Mouse (Mus musculus) hindbrain, postnatal 0 days (tissue): Measurements from ENCODE around the gene Pcbd1. TPM values are rescaled to one million over a fixed set of nuclear protein-coding genes. Genes with fewer than 3 reads are reported as not detected.
"Not testable (repeated sequence)": the region's sequence is repeated elsewhere in the genome, so short reads cannot be mapped to it uniquely, and the experiment has no call there.

ENCODE experiments used
- ATAC-seq: fragments of 200-750 bp; cut with Nextera tagmentation; 2 replicates; pipeline ENCODE4 v1.8.0; 2017; ENCODE audit warnings: mild to moderate bottlenecking, moderate TSS enrichment, moderate library complexity
- DNase-seq: peaks from one replicate; pipeline ENCODE4 v3.0.0-alpha.2; 2015; ENCODE audit warnings: low spot score
- H3K27ac ChIP-seq: fragments of 300-500 bp; sonication (generic); 2 replicates; pipeline ENCODE4 v1.5.1; 2014; ENCODE audit warnings: mild to moderate bottlenecking
- H3K27me3 ChIP-seq: fragments of 300-500 bp; sonication (generic); 2 replicates; pipeline ENCODE4 v1.6.1; 2014; ENCODE audit warnings: low read length, mixed read lengths; ENCODE audit not compliant: insufficient read depth
- H3K36me3 ChIP-seq: fragments of 300-500 bp; sonication (generic); 2 replicates; pipeline ENCODE4 v1.6.1; 2014; ENCODE audit warnings: low read length, mixed read lengths; ENCODE audit not compliant: insufficient read depth
- H3K4me1 ChIP-seq: fragments of 300-500 bp; sonication (generic); 2 replicates; pipeline ENCODE4 v1.6.1; 2014; ENCODE audit warnings: antibody characterized with exemption, low read length, mixed read lengths; ENCODE audit not compliant: insufficient read depth
- H3K4me2 ChIP-seq: fragments of 300-500 bp; sonication (generic); 2 replicates; pipeline ENCODE4 v1.6.1; 2014; ENCODE audit warnings: low read depth, mild to moderate bottlenecking, low read length, moderate library complexity, mixed read lengths
- H3K4me3 ChIP-seq: fragments of 300-500 bp; sonication (generic); 2 replicates; pipeline ENCODE4 v1.5.1; 2014; ENCODE audit warnings: low read length
- H3K9ac ChIP-seq: fragments of 300-500 bp; sonication (generic); replicated peaks from 2 replicates; pipeline ENCODE4 v1.6.1; 2014; ENCODE audit warnings: mild to moderate bottlenecking, low read length, moderate library complexity, mixed read lengths
- H3K9me3 ChIP-seq: fragments of 300-500 bp; sonication (generic); 2 replicates; pipeline ENCODE4 v1.6.1; 2016; ENCODE audit warnings: low read length, mixed read lengths
- CTCF ChIP-seq: IDR thresholded peaks from 2 replicates; pipeline ENCODE4 v1.5.1; 2016; ENCODE audit warnings: antibody characterized with exemption, control low read depth, low read depth
- WGBS: fragments of 180-500 bp; shearing (Covaris S2); extraction: QIAGEN DNeasy Blood & Tissue Kit; methylation state at CpG from one replicate; pipeline ENCODE4 v1.1.7; 2014; 5-methylcytosine and 5-hydroxymethylcytosine counted together
- polyA plus RNA-seq: library from polyadenylated mRNA; unstranded; fragments of >200 nt; fragmentation: Nextera tagmentation; extraction: Ambion mirVana; gene quantifications from 2 replicates; pipeline ENCODE4 v1.2.1, GENCODE M21; 2015
- total RNA-seq: library from RNA; depleted of rRNA; stranded (reverse); fragments of >200 nt; gene quantifications from 2 replicates; pipeline ENCODE4 v1.2.3, GENCODE M21; 2014

Pcbd1 gene
- total and polyA plus RNA-seq, 2 experiments from 2014 or later, result 22.6 to 63.3 TPM

DNA sequence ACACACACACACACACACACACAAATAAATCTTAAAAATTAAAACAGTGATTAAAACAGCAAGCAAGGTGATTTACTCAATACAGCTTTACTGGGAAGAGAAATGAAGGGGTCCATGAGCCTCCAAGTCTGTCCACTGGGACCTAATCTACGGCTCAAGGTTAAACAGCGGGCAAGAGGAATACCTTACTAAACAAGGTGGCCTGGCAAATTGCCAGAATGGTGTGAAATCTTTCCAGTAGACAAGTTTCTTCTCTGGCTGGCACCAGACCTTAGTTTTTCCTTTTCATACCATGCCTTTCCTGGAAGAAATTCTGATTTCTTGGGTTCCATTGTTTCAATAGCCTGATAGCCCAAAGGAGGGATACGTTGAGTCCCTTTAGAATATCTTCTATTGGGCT, 663 bp upstream of the Pcbd1 start:
- H3K27ac ChIP-seq, result no peak overlapping the region
- 90% methylated on average over 3 of the region's 3 CpGs for WGBS
- no peak overlapping the region for H3K9ac ChIP-seq
- DNase-seq (peak; percentile 58), ATAC-seq (no peak)
- H3K4me3 ChIP-seq, result no peak overlapping the region
- H3K36me3 ChIP-seq, result no peaks in the 10 kb centered on the region
- no peaks in the 10 kb centered on the region for H3K9me3 ChIP-seq
- TF ChIP-seq CTCF, result no peak
- no peak overlapping the region for H3K4me2 ChIP-seq
- no peaks in the 10 kb centered on the region for H3K27me3 ChIP-seq
- H3K4me1 ChIP-seq, result peaks cover 5% of the 10 kb centered on the region; the same call in 1 of the 2 replicates

DNA sequence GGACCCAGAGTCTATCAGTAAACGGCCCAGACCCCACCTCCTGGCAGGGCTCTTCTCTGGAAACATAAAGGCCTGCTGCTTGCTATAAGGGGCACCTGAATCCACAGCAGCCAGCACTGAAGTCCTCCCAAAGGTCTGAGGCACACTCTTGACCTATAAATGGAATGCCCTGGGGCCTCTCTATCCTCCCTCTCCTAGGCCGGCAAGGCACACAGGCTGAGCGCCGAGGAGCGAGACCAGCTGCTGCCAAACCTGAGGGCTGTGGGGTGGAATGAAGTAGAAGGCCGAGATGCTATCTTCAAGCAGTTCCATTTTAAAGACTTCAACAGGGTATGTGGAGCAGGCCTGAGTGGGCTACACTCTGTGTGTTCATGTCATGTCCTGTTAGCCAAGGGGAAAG, 2.7 kb downstream of the Pcbd1 start:
- Histone ChIP-seq H3K27ac (no peak overlapping the region), H3K4me1 (peaks cover 5% of the 10 kb centered on the region; the same call in 1 of the 2 replicates), H3K4me3 (no peak overlapping the region), H3K36me3 (no peaks in the 10 kb centered on the region), H3K9me3 (no peaks in the 10 kb centered on the region), H3K4me2 (no peak overlapping the region), H3K27me3 (no peaks in the 10 kb centered on the region), H3K9ac (no peak overlapping the region)
- TF ChIP-seq CTCF, result no peak
- ATAC-seq (no peak), DNase-seq (no peak)
- 80% methylated on average over 6 of the region's 6 CpGs for WGBS

DNA sequence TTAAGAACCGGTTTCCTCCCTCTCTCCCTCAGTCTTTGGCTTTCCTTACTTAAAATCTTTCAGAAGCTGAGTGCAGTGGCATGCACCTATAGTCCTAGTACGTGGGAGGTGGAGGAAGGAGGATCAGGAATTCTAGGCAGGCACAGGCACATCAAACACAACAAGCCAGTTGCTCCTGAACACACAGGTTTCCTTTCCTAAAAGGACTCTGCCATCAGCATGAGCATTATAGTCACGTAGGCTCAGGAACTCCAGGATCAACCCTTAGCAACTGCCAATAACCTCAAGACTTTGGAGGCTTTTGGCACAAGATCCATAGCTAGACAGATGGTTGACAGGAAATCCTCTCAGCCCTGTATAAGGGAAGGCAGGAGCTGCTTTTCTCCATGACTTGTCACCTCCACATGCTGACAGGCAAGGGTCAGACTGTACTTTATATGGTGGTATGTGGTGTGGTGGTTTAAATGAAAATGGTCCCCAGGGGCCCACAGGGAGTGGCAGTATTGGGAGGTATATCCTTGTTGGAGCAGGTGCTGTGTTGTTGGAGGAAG, 14.5 kb downstream of the Pcbd1 start:
- WGBS, result 77% methylated on average over 3 of the region's 3 CpGs
- ATAC-seq, result no peak
- peaks cover 79% of the 10 kb centered on the region for H3K36me3 ChIP-seq

DNA sequence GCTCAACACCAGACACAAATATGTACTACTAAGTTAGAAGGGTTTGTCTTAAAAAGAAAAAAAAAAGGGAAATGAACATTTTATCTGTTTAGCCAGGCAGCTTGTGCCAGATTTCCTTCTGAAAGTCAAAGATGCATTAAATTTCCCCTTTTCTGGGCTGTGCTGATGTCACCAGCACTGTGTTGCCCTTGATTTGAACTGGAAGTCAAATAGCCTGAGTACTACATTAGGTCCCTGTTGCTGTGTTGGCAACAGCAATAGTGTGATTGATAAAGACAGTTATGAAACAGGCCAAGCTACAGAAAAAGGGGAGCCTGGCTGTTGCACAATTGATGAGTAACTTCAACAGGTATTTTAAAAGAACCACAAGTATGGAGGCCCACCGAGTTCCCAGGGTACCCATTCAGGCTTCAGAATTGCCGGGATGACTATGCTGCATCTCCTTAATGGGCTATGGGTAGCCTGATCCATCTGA, 25.2 kb downstream of the Pcbd1 start:
- WGBS, result 98% methylated on average over 2 of the region's 2 CpGs
- no peak for TF ChIP-seq CTCF
- Histone ChIP-seq H3K9me3 (no peaks in the 10 kb centered on the region), H3K27me3 (no peaks in the 10 kb centered on the region), H3K4me1 (no peaks in the 10 kb centered on the region), H3K4me2 (no peak overlapping the region), H3K4me3 (no peak overlapping the region), H3K9ac (no peak overlapping the region), H3K27ac (no peak overlapping the region), H3K36me3 (peaks cover 23% of the 10 kb centered on the region)
- ATAC-seq, result no peak
- DNase-seq, result no peak

More for the DNA sequence above, 14.5 kb downstream of the Pcbd1 start:
- Histone ChIP-seq H3K4me3 (no peak overlapping the region), H3K9ac (no peak overlapping the region), H3K4me2 (no peak overlapping the region), H3K27ac (no peak overlapping the region), H3K9me3 (no peaks in the 10 kb centered on the region), H3K27me3 (no peaks in the 10 kb centered on the region), H3K4me1 (no peaks in the 10 kb centered on the region)
- DNase-seq, result no peak
- no peak for TF ChIP-seq CTCF

DNA sequence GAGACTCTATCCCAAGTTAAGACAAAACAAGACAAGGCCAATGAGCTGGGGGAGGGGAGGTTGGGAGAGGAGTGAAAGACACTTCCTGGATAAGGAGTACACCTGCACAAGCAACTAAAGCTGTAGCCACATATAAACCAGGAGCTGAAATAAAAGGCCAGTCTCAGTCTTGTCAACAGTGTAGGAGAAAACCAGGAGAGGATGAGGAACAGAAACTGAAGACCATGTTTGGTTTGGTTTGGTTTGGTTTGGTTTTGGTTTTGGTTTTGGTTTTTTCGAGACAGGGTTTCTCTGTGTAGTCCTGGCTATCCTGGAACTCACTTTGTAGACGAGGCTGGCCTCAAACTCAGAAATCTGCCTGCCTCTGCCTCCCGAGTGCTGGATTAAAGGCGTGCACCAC, 32.6 kb downstream of the Pcbd1 start:
- not testable (repeated sequence) for H3K27me3 ChIP-seq, ATAC-seq, H3K4me2 ChIP-seq, H3K27ac ChIP-seq, H3K4me1 ChIP-seq, H3K4me3 ChIP-seq, H3K9ac ChIP-seq, H3K9me3 ChIP-seq, DNase-seq
- WGBS, result 92% methylated on average over 4 of the region's 4 CpGs
- H3K36me3 ChIP-seq, result peaks cover 12% of the 10 kb centered on the region; the same call in 1 of the 2 replicates

DNA sequence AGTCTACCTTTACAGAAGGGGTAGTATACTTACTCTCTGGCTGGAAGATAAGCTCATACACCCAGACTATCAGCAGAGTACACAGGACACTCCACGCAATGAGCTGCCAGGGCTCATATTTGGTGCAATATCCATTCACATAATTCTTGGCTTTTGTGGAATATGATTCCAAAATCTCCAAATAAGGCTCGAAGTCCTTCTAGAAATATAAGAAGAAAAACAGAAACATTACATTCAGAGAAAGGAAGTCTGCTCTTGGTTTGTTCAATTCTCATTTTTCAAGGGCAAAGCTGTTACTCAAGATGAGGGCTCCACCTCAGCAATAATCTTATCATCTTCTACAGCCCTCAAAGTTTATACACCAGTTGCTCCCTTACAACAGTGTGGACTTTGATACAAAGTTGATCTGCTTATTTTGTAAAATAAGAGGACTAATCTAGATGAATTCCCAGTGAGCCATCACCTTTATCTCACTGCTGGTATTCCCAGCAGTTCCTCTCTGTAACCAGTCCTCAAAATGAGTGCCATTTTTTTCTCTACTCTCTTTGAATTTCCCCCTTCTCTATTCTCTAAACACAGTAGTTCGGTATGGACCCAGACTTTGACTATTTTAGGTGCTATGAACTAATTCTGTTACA, 34.3 kb downstream of the Pcbd1 start:
- WGBS, result 95% methylated on average over 3 of the region's 3 CpGs
- DNase-seq, result no peak
- no peak overlapping the region for H3K27ac ChIP-seq
- no peak for TF ChIP-seq CTCF
- no peaks in the 10 kb centered on the region for H3K27me3 ChIP-seq
- H3K4me1 ChIP-seq, result no peaks in the 10 kb centered on the region
- no peak for ATAC-seq
- H3K4me2 ChIP-seq, result no peak overlapping the region
- no peaks in the 10 kb centered on the region for H3K9me3 ChIP-seq
- H3K36me3 ChIP-seq, result peaks cover 12% of the 10 kb centered on the region; the same call in 1 of the 2 replicates
- H3K9ac ChIP-seq, result no peak overlapping the region
- no peak overlapping the region for H3K4me3 ChIP-seq

DNA sequence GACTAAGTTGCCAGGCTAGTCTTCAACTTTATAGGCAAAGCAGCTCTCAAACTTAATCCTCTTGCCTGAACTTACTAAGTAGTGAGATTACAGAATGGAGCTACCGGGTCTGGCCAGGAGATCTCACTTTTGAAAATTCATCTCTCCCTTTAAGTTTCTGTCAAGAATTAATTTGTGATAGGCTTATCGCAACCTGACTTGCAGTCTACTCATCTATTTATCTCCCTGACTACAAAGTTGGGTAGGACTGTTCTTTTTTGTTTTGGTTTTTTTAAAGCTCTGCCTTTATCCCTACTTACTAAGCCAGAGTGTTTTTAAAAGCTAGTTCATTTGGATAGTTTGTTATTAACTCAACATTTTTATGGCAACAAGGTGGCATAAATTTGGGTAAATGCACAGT, 35.3 kb downstream of the Pcbd1 start:
- Histone ChIP-seq H3K4me2 (no peak overlapping the region), H3K27me3 (no peaks in the 10 kb centered on the region), H3K36me3 (peaks cover 12% of the 10 kb centered on the region; the same call in 1 of the 2 replicates), H3K9me3 (no peaks in the 10 kb centered on the region), H3K4me3 (no peak overlapping the region), H3K4me1 (no peaks in the 10 kb centered on the region), H3K27ac (no peak overlapping the region), H3K9ac (no peak overlapping the region)
- no peak for DNase-seq
- 95% methylated on average over 2 of the region's 2 CpGs for WGBS
- no peak for TF ChIP-seq CTCF
- no peak for ATAC-seq
